Mouse (Mus musculus) macrophage (primary cell): ENCODE data around the gene Elovl5. TPM values are rescaled to one million over a fixed set of nuclear protein-coding genes. Genes with fewer than 3 reads are reported as not detected.

Source experiments
- polyA plus RNA-seq: library from polyadenylated mRNA; stranded (reverse); fragments of 250-400 nt; gene quantifications from 3 replicates; pipeline ENCODE4 v1.2.4, GENCODE M21; 2018; ENCODE audit warnings: inconsistent platforms

Elovl5 gene
- polyA plus RNA-seq, 1 experiment from 2014 or later, result 74.3 TPM

Other genes starting within 250 kb of the Elovl5 start
- 10.9 to 28.5 TPM (median 22.3 TPM) in 3 replicates for gene Gclc, start 162.8 kb upstream of the Elovl5 start, polyA plus RNA-seq
- gene Gcm1, start 134.6 kb downstream of the Elovl5 start, polyA plus RNA-seq, result not detected in 3 replicates
- 20.7 to 20.8 TPM (median 20.8 TPM) in 3 replicates for gene Fbxo9, start 191.7 kb downstream of the Elovl5 start, polyA plus RNA-seq
- gene Ick, start 191.8 kb downstream of the Elovl5 start, polyA plus RNA-seq, result 4.0 to 7.3 TPM (median 5.4 TPM) in 3 replicates